Mouse (Mus musculus) midbrain, embryonic 15.5 days (tissue): Measurements from ENCODE around the gene Ublcp1. TPM values are rescaled to one million over a fixed set of nuclear protein-coding genes. Genes with fewer than 3 reads are reported as not detected.

Experiments
- ATAC-seq: fragments of 200-750 bp; cut with Nextera tagmentation; replicated peaks from 2 replicates; pipeline ENCODE4 v1.8.0; 2017; ENCODE audit warnings: moderate TSS enrichment
- H3K27ac ChIP-seq: fragments of 300-500 bp; sonication (generic); 2 replicates; pipeline ENCODE4 v1.5.1; 2015; ENCODE audit warnings: mild to moderate bottlenecking, inconsistent platforms
- H3K27me3 ChIP-seq: fragments of 300-500 bp; sonication (generic); replicated peaks from 2 replicates; pipeline ENCODE4 v1.6.1; 2015; ENCODE audit warnings: inconsistent platforms
- H3K36me3 ChIP-seq: fragments of 300-500 bp; sonication (generic); replicated peaks from 2 replicates; pipeline ENCODE4 v1.6.1; 2015; ENCODE audit warnings: inconsistent platforms
- H3K4me1 ChIP-seq: fragments of 300-500 bp; sonication (generic); 2 replicates; pipeline ENCODE4 v1.6.1; 2015; ENCODE audit warnings: inconsistent platforms
- H3K4me2 ChIP-seq: fragments of 300-500 bp; sonication (generic); 2 replicates; pipeline ENCODE4 v1.6.1; 2015; ENCODE audit warnings: inconsistent platforms, mild to moderate bottlenecking, moderate library complexity
- H3K4me3 ChIP-seq: fragments of 300-500 bp; sonication (generic); 2 replicates; pipeline ENCODE4 v1.5.1; 2015; ENCODE audit warnings: mild to moderate bottlenecking, inconsistent platforms
- H3K9ac ChIP-seq: fragments of 300-500 bp; sonication (generic); 2 replicates; pipeline ENCODE4 v1.6.1; 2015; ENCODE audit warnings: mild to moderate bottlenecking, inconsistent platforms
- H3K9me3 ChIP-seq: fragments of 300-500 bp; sonication (generic); 2 replicates; pipeline ENCODE4 v1.6.1; 2016; ENCODE audit warnings: inconsistent platforms
- WGBS: fragments of 180-500 bp; shearing (Covaris S2); methylation state at CpG from one replicate; pipeline ENCODE4 v1.1.7; 2015; ENCODE audit warnings: mixed read lengths; 5-methylcytosine and 5-hydroxymethylcytosine counted together
- polyA plus RNA-seq: library from polyadenylated mRNA; unstranded; fragments of >200 nt; fragmentation: Nextera tagmentation; extraction: Ambion mirVana; gene quantifications from 2 replicates; pipeline ENCODE4 v1.2.1, GENCODE M21; 2015

Gene Ublcp1
- polyA plus RNA-seq, 1 experiment from 2014 or later, result 63.0 TPM

DNA sequence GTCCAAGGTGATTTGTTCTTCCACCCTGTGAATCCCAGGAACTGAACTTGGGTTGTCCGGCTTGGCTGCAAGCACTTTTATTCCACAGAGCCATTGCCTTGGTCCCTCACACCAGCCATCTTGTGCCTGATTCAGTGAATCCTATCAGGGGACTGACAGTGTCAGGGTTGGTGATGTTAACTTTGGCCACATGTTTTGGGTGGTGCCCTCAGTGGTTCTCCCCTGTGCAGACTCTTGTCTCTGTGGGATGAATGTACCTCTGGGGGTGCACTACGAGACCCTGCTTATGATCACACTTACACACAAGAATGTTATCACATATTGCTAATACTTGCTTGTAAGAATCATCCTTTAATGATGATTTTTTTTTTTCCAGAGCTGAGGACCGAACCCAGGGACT is 40.3 kb downstream of the Ublcp1 start:
- Histone ChIP-seq H3K36me3 (no peaks in the 10 kb centered on the region), H3K4me3 (no peak overlapping the region), H3K4me1 (no peaks in the 10 kb centered on the region), H3K9ac (no peak overlapping the region), H3K27me3 (no peaks in the 10 kb centered on the region), H3K9me3 (no peaks in the 10 kb centered on the region), H3K4me2 (no peak overlapping the region), H3K27ac (no peak overlapping the region)
- ATAC-seq, result no peak
- 82% methylated on average over 3 of the region's 3 CpGs for WGBS

GRCm38 (mm10) chr11:44427951-44428350 is 42.3 kb downstream of the Ublcp1 start:
- H3K27me3 ChIP-seq, result no peaks in the 10 kb centered on the region
- ATAC-seq, result no peak
- no peak overlapping the region for H3K27ac ChIP-seq
- no peaks in the 10 kb centered on the region for H3K9me3 ChIP-seq
- H3K4me3 ChIP-seq, result no peak overlapping the region
- peaks cover 9% of the 10 kb centered on the region; the same call in 1 of the 2 replicates for H3K4me1 ChIP-seq
- no peaks in the 10 kb centered on the region for H3K36me3 ChIP-seq
- 84% methylated on average over 2 of the region's 2 CpGs for WGBS
- no peak overlapping the region for H3K9ac ChIP-seq
- H3K4me2 ChIP-seq, result no peak overlapping the region

- Histone ChIP-seq H3K9ac (no peak overlapping the region), H3K4me3 (no peak overlapping the region), H3K9me3 (no peaks in the 10 kb centered on the region), H3K27ac (no peak overlapping the region), H3K4me1 (peaks cover 12% of the 10 kb centered on the region; the same call in 1 of the 2 replicates), H3K27me3 (no peaks in the 10 kb centered on the region), H3K36me3 (no peaks in the 10 kb centered on the region), H3K4me2 (no peak overlapping the region)
- ATAC-seq, result no peak
- WGBS, result 76% methylated on average over 6 of the region's 6 CpGs
Measured at GRCm38 (mm10) chr11:44425626-44426025, 44.7 kb downstream of the Ublcp1 start.

GRCm38 (mm10) chr11:44425006-44425405 is 45.3 kb downstream of the Ublcp1 start:
- H3K27ac ChIP-seq, result no peak overlapping the region
- H3K9me3 ChIP-seq, result no peaks in the 10 kb centered on the region
- no peak overlapping the region for H3K9ac ChIP-seq
- H3K4me2 ChIP-seq, result no peak overlapping the region
- no peaks in the 10 kb centered on the region for H3K36me3 ChIP-seq
- ATAC-seq, result no peak
- peaks cover 12% of the 10 kb centered on the region; the same call in 1 of the 2 replicates for H3K4me1 ChIP-seq
- no peak overlapping the region for H3K4me3 ChIP-seq
- H3K27me3 ChIP-seq, result no peaks in the 10 kb centered on the region
- WGBS, result 82% methylated on average over 8 of the region's 8 CpGs

- H3K9me3 ChIP-seq, result no peaks in the 10 kb centered on the region
- H3K4me2 ChIP-seq, result no peak overlapping the region
- peaks cover 12% of the 10 kb centered on the region; the same call in 1 of the 2 replicates for H3K4me1 ChIP-seq
- no peaks in the 10 kb centered on the region for H3K36me3 ChIP-seq
- H3K9ac ChIP-seq, result no peak overlapping the region
- WGBS, result 40% methylated on average over 5 of the region's 5 CpGs
- peak; percentile 87 for ATAC-seq
- peak overlapping the region; percentile 77 for H3K27ac ChIP-seq
- H3K4me3 ChIP-seq, result no peak overlapping the region
- H3K27me3 ChIP-seq, result no peaks in the 10 kb centered on the region
Measured at GRCm38 (mm10) chr11:44423955-44424354, 46.3 kb downstream of the Ublcp1 start.

GRCm38 (mm10) chr11:44423261-44423660 is 47.0 kb downstream of the Ublcp1 start:
- no peaks in the 10 kb centered on the region for H3K36me3 ChIP-seq
- no peak overlapping the region for H3K9ac ChIP-seq
- no peak overlapping the region for H3K4me2 ChIP-seq
- no peaks in the 10 kb centered on the region for H3K9me3 ChIP-seq
- peak overlapping the region; percentile 77 for H3K27ac ChIP-seq
- H3K27me3 ChIP-seq, result no peaks in the 10 kb centered on the region
- ATAC-seq, result peak; percentile 54
- WGBS, result 59% methylated on average over 6 of the region's 6 CpGs
- no peak overlapping the region for H3K4me3 ChIP-seq
- peaks cover 12% of the 10 kb centered on the region; the same call in 1 of the 2 replicates for H3K4me1 ChIP-seq

DNA sequence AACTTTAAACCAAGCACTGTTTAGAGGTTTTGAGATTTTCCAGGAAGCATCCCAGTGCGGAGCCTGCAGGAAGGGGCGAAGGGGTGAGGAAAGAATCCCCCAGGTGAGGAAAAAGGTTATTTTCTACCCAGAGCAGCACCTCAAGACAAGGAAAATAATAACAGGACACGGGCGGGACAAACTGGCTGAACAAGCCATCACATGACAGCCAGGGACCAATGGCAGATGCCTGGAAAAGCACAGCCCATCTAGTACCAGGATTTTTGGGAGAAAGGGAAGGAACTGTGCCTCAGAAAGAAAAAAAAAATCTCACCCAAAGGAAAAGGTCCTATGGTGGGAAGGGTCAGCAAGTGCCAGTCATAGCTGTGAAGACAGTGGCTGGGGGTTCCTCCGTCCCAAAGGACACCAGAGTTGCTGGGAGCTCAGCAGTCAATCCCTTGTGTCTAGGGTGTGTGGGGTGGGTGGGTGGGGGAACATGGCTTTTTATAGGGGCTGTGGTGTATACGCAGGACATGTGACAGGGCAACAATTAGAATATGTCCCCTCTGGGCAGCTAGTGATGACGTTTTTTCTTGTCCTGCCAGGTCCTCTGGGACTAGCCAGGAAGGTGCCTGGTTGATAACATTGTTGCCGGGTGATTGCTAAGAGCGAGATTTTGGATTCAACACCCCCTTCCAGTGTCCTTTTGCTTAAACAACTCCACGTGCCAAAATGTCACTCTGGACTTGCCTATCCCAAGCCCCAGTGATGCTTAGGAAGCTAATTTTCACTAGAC is 47.8 kb downstream of the Ublcp1 start:
- no peak for ATAC-seq
- no peak overlapping the region for H3K4me3 ChIP-seq
- no peaks in the 10 kb centered on the region for H3K36me3 ChIP-seq
- no peak overlapping the region for H3K9ac ChIP-seq
- WGBS, result 70% methylated on average over 10 of the region's 10 CpGs
- no peaks in the 10 kb centered on the region for H3K9me3 ChIP-seq
- H3K27me3 ChIP-seq, result no peaks in the 10 kb centered on the region
- H3K27ac ChIP-seq, result 0 out of 2 replicates have a peak overlapping the region, but pooled peaks have one; percentile 77
- H3K4me1 ChIP-seq, result peaks cover 12% of the 10 kb centered on the region; the same call in 1 of the 2 replicates
- H3K4me2 ChIP-seq, result no peak overlapping the region

GRCm38 (mm10) chr11:44417403-44417802 is 52.9 kb downstream of the Ublcp1 start:
- no peaks in the 10 kb centered on the region for H3K4me1 ChIP-seq
- ATAC-seq, result no peak
- H3K36me3 ChIP-seq, result no peaks in the 10 kb centered on the region
- no peaks in the 10 kb centered on the region for H3K9me3 ChIP-seq
- WGBS, result 77% methylated on average over 1 of the region's 1 CpGs
- H3K9ac ChIP-seq, result no peak overlapping the region
- no peak overlapping the region for H3K4me3 ChIP-seq
- no peak overlapping the region for H3K4me2 ChIP-seq
- H3K27ac ChIP-seq, result no peak overlapping the region
- no peaks in the 10 kb centered on the region for H3K27me3 ChIP-seq

DNA sequence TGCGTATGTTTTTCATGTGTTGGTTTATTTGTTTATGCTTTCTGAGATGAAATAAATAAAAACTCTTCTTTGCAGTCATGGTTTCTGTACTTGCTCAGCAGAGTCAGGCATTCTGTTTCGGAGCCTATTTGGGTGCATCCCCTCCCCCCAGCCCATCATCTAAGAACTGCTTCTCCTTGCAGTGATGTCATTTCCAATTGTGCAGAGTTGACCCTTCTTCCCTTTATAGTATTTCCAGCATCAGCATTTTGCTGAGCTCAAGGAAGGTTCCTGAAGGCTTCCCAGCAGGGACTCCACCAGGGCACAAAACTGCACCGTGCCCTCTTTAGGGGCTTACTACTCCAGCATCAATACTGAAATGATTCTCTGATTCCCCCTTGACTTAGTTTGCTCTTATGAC is 55.7 kb downstream of the Ublcp1 start:
- Histone ChIP-seq H3K9me3 (no peaks in the 10 kb centered on the region), H3K4me1 (no peaks in the 10 kb centered on the region), H3K27me3 (0 out of 2 replicates have a peak, but pooled peaks cover 4% of the 10 kb centered on the region), H3K4me3 (no peak overlapping the region), H3K4me2 (no peak overlapping the region), H3K9ac (no peak overlapping the region), H3K36me3 (no peaks in the 10 kb centered on the region), H3K27ac (no peak overlapping the region)
- no peak for ATAC-seq
- 76% methylated on average over 3 of the region's 3 CpGs for WGBS

- Histone ChIP-seq H3K27ac (no peak overlapping the region), H3K9me3 (no peaks in the 10 kb centered on the region), H3K4me2 (no peak overlapping the region), H3K36me3 (no peaks in the 10 kb centered on the region), H3K4me1 (no peaks in the 10 kb centered on the region), H3K4me3 (no peak overlapping the region), H3K9ac (no peak overlapping the region), H3K27me3 (0 out of 2 replicates have a peak, but pooled peaks cover 4% of the 10 kb centered on the region)
- WGBS, result 55% methylated on average over 3 of the region's 3 CpGs
- no peak; the same call in 1 of the 2 replicates for ATAC-seq
Measured at GRCm38 (mm10) chr11:44413371-44413770, 56.9 kb downstream of the Ublcp1 start.

GRCm38 (mm10) chr11:44412276-44412675 is 58.0 kb downstream of the Ublcp1 start:
- H3K27ac ChIP-seq, result no peak overlapping the region
- no peaks in the 10 kb centered on the region for H3K36me3 ChIP-seq
- H3K9me3 ChIP-seq, result no peaks in the 10 kb centered on the region
- H3K27me3 ChIP-seq, result 0 out of 2 replicates have a peak, but pooled peaks cover 4% of the 10 kb centered on the region
- H3K4me2 ChIP-seq, result no peak overlapping the region
- H3K4me3 ChIP-seq, result no peak overlapping the region
- no peak for ATAC-seq
- 89% methylated on average over 8 of the region's 8 CpGs for WGBS
- H3K9ac ChIP-seq, result no peak overlapping the region
- H3K4me1 ChIP-seq, result no peaks in the 10 kb centered on the region

DNA sequence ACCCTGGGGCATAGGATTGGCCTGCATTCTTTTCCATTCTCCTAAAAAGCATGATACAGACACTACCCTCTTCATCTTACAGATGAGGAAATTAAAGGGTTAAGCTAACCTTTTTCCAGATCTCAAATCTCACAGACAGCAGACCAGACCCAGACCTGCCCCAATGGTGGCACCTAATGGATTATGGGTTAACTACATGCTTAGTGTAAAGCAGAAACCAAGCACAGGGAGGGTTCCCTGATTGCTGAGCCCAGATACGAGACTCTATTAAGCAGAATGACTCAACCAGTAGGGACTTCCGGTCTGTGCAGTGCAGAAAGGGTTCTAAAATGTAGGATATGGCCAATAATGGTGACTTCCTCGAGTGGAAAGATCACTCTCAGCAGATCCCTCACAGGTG is 59.9 kb downstream of the Ublcp1 start:
- Histone ChIP-seq H3K36me3 (no peaks in the 10 kb centered on the region), H3K4me2 (no peak overlapping the region)

GRCm38 (mm10) chr11:44408626-44409025 is 61.7 kb downstream of the Ublcp1 start:
- no peak overlapping the region for H3K4me2 ChIP-seq
- no peaks in the 10 kb centered on the region for H3K9me3 ChIP-seq
- H3K4me1 ChIP-seq, result 0 out of 2 replicates have a peak, but pooled peaks cover 10% of the 10 kb centered on the region
- no peak overlapping the region for H3K27ac ChIP-seq
- WGBS, result 14% methylated on average over 5 of the region's 5 CpGs
- H3K36me3 ChIP-seq, result no peaks in the 10 kb centered on the region
- no peak overlapping the region for H3K4me3 ChIP-seq
- no peak overlapping the region for H3K9ac ChIP-seq
- ATAC-seq, result no peak
- H3K27me3 ChIP-seq, result 0 out of 2 replicates have a peak, but pooled peaks cover 4% of the 10 kb centered on the region

More for the DNA sequence above, 59.9 kb downstream of the Ublcp1 start:
- Histone ChIP-seq H3K4me1 (0 out of 2 replicates have a peak, but pooled peaks cover 10% of the 10 kb centered on the region), H3K27ac (no peak overlapping the region), H3K4me3 (no peak overlapping the region), H3K9me3 (no peaks in the 10 kb centered on the region), H3K27me3 (0 out of 2 replicates have a peak, but pooled peaks cover 4% of the 10 kb centered on the region), H3K9ac (no peak overlapping the region)
- WGBS, result 62% methylated on average over 3 of the region's 3 CpGs
- ATAC-seq, result no peak
